In the genomic region with DNA sequence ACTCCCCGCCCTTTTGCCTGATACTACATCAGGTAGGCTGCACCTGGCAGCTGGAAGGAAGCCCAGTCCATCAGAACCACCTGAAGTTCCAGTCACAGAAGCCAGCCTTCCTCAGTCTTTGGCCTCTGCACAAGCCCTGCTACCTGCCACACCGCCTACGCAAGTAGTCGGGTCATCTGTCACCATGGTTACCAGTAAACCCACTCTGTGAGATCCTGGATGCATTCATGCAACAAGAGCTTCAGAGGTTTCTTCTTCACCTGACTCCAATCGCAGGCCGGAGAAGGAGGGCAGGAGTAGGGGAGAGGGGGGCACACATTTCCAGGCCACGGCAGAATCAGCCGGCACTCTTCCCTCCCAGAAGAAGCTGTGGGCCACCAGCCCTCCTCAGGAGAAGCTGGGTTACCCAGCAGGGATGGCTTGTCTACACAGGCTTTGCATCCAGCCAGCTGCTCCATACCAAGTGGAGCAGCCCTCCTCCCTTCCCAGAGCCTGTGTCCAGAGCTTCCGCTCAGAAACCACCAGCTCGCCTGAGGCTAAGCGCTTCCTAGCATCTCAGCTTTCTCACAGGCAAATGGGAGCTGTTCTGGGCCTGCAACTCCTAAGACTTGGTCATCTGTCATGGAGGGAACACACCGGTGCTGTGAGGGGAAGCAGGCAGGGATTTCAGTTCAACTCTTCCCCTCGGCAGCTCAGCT, we compare ENCODE assay signal across 18 mouse cellular contexts. TPM values are rescaled to one million over a fixed set of nuclear protein-coding genes. Genes with fewer than 3 reads are reported as not detected.
DNase-seq lines count a peak whose midpoint lies in the region; ATAC-seq and TF ChIP-seq lines count a peak whose summit lies in the region.
"Had no signal": no experiment of that assay in that cellular context is flagged by ENCODE, and none has a peak within 500 bp of the region (broad histone marks: within the 10 kb centered on the region; RNA-seq: fewer than 3 reads in every experiment).

No protein-coding gene starts in this region.

- WGBS in neural tube, embryonic 13.5 days = 62% methylated on average over 13 of the region's 13 CpGs
- WGBS in neural tube, embryonic 15.5 days = 70% methylated on average over 13 of the region's 13 CpGs
- 65% methylated on average over 13 of the region's 13 CpGs for WGBS in midbrain, postnatal 0 days

- peaks cover 47% of the 10 kb centered on the region for H3K4me1 ChIP-seq in neural tube, embryonic 13.5 days (replicated peaks)
- peaks cover 43% of the 10 kb centered on the region for H3K4me1 ChIP-seq in neural tube, embryonic 15.5 days
- H3K4me1 ChIP-seq in midbrain, postnatal 0 days (ENCODE audit: insufficient read depth, low read length) = peaks cover 16% of the 10 kb centered on the region

- H3K4me3 ChIP-seq in neural tube, embryonic 13.5 days = no peak overlapping the region
- no peak overlapping the region for H3K4me3 ChIP-seq in neural tube, embryonic 15.5 days (replicated peaks)
- H3K4me3 ChIP-seq in midbrain, postnatal 0 days (ENCODE audit: low read depth, low read length) = no peak overlapping the region
- H3K4me3 ChIP-seq: heart, embryonic 10.5 days; lung, embryonic 15.5 days; neural tube, embryonic 12.5 days had no signal

- DNase-seq in frontal cortex, postnatal 10 days (ENCODE audit: low spot score in 2 of 2) = no peak
- peak; percentile 51 to 65 for DNase-seq in cerebellum, postnatal 14 days
- DNase-seq in midbrain, postnatal 0 days (ENCODE audit: low spot score) = peak; percentile 49
- DNase-seq in spleen, adult 18-20 months = no peak
- no peak for DNase-seq in layer of hippocampus, postnatal 25 days (ENCODE audit: extremely low spot score in 1 of 2, low spot score in 1 of 2)
- DNase-seq: adrenal gland, postnatal 10 days; B cell, adult 2 months; forebrain, postnatal 0 days; gastrocnemius, postnatal 14 days; heart, postnatal 36 days; kidney, adult 2 months; liver had no signal

- H3K27me3 ChIP-seq in neural tube, embryonic 13.5 days = peaks cover 35% of the 10 kb centered on the region
- H3K27me3 ChIP-seq in neural tube, embryonic 15.5 days (replicated peaks) = peaks cover 35% of the 10 kb centered on the region
- peaks cover 18% of the 10 kb centered on the region; the same call in 1 of the 2 replicates for H3K27me3 ChIP-seq in midbrain, postnatal 0 days (ENCODE audit: insufficient read depth, low read length)

- H3K36me3 ChIP-seq in neural tube, embryonic 13.5 days = 0 out of 2 replicates have a peak, but pooled peaks cover 4% of the 10 kb centered on the region
- no peaks in the 10 kb centered on the region for H3K36me3 ChIP-seq in neural tube, embryonic 15.5 days
- peaks cover 7% of the 10 kb centered on the region; the same call in 1 of the 2 replicates for H3K36me3 ChIP-seq in midbrain, postnatal 0 days (ENCODE audit: insufficient read depth, low read length)
- H3K36me3 ChIP-seq: lung, embryonic 15.5 days had no signal

- no peak overlapping the region for H3K27ac ChIP-seq in neural tube, embryonic 13.5 days (replicated peaks)
- H3K27ac ChIP-seq in neural tube, embryonic 15.5 days (replicated peaks) = no peak overlapping the region
- H3K27ac ChIP-seq in midbrain, postnatal 0 days (ENCODE audit: low read depth, low read length) = no peak overlapping the region; the same call in 1 of the 2 replicates
- H3K27ac ChIP-seq: heart, embryonic 10.5 days; lung, embryonic 15.5 days; neural tube, embryonic 12.5 days had no signal

- no peaks in the 10 kb centered on the region for H3K9me3 ChIP-seq in neural tube, embryonic 13.5 days
- H3K9me3 ChIP-seq in neural tube, embryonic 15.5 days (replicated peaks) = no peaks in the 10 kb centered on the region
- no peaks in the 10 kb centered on the region for H3K9me3 ChIP-seq in midbrain, postnatal 0 days (ENCODE audit: low read length)
- H3K9me3 ChIP-seq: heart, embryonic 10.5 days; lung, embryonic 15.5 days; neural tube, embryonic 12.5 days had no signal

- H3K9ac ChIP-seq in neural tube, embryonic 13.5 days = peak overlapping the region; percentile 17; the same call in 1 of the 2 replicates
- no peak overlapping the region for H3K9ac ChIP-seq in neural tube, embryonic 15.5 days (replicated peaks)
- H3K9ac ChIP-seq in midbrain, postnatal 0 days (replicated peaks; ENCODE audit: low read length, poor library complexity, severe bottlenecking) = no peak overlapping the region; the same call in 1 of the 2 replicates
- H3K9ac ChIP-seq: lung, embryonic 15.5 days; neural tube, embryonic 12.5 days had no signal

- TF ChIP-seq CTCF in midbrain, postnatal 0 days (IDR thresholded peaks at IDR 0.05) = no peak

- peak; percentile 7; the same call in 1 of the 2 replicates for ATAC-seq in frontal cortex, adult (ENCODE audit: low TSS enrichment)
- no peak for ATAC-seq in neural tube, embryonic 13.5 days (ENCODE audit: low read depth)
- no peak for ATAC-seq in neural tube, embryonic 15.5 days (ENCODE audit: low FRiP score)
- ATAC-seq in midbrain, postnatal 0 days (ENCODE audit: low FRiP score) = no peak
- ATAC-seq: forebrain, postnatal 0 days had no signal

- no peak overlapping the region for H3K4me2 ChIP-seq in neural tube, embryonic 13.5 days
- H3K4me2 ChIP-seq in neural tube, embryonic 15.5 days = no peak overlapping the region
- peak overlapping the region; percentile 13; the same call in 1 of the 2 replicates for H3K4me2 ChIP-seq in midbrain, postnatal 0 days (ENCODE audit: low read depth, low read length, poor library complexity, severe bottlenecking)
- H3K4me2 ChIP-seq: lung, embryonic 15.5 days; neural tube, embryonic 12.5 days had no signal

RNA-seq across cellular contexts. Expression of gene Usp35, which starts 2.8 kb away (rescaled TPM):
- 3.5 and 4.6 TPM in 2 replicates for polyA plus RNA-seq in neural tube, embryonic 13.5 days (2015; fragmentation: Nextera tagmentation; extraction: Ambion mirVana)
- 3.6 and 4.5 TPM in 2 replicates for polyA plus RNA-seq in neural tube, embryonic 15.5 days (2015; fragmentation: Nextera tagmentation; extraction: Ambion mirVana)
- total RNA-seq in midbrain, postnatal 0 days (2014; rRNA removed) = 13.4 and 14.3 TPM in 2 replicates
- 2.7 and 2.9 TPM in 2 replicates for polyA plus RNA-seq in midbrain, postnatal 0 days (2015; fragmentation: Nextera tagmentation; extraction: Ambion mirVana)
- 10 to 100 TPM; 11.5 to 14.0 TPM for total RNA-seq in layer of hippocampus, postnatal 25 days (2021)

RNA-seq across cellular contexts. Expression of gene Kctd21, which starts 3.1 kb away (rescaled TPM):
- polyA plus RNA-seq in neural tube, embryonic 13.5 days (2015; fragmentation: Nextera tagmentation; extraction: Ambion mirVana) = 6.3 and 9.0 TPM in 2 replicates
- polyA plus RNA-seq in neural tube, embryonic 15.5 days (2015; fragmentation: Nextera tagmentation; extraction: Ambion mirVana) = 6.4 and 6.8 TPM in 2 replicates
- total RNA-seq in midbrain, postnatal 0 days (2014; rRNA removed) = 4.0 and 6.1 TPM in 2 replicates
- polyA plus RNA-seq in midbrain, postnatal 0 days (2015; fragmentation: Nextera tagmentation; extraction: Ambion mirVana) = 3.1 TPM in 2 replicates
- 10 to 100 TPM; 10.5 to 14.8 TPM for total RNA-seq in layer of hippocampus, postnatal 25 days (2021)

RNA-seq across cellular contexts. Expression of gene Alg8, which starts 42.4 kb away (rescaled TPM):
- polyA plus RNA-seq in neural tube, embryonic 13.5 days (2015; fragmentation: Nextera tagmentation; extraction: Ambion mirVana) = 16.2 TPM in 2 replicates
- 12.8 and 19.4 TPM in 2 replicates for polyA plus RNA-seq in neural tube, embryonic 15.5 days (2015; fragmentation: Nextera tagmentation; extraction: Ambion mirVana)
- 6.4 and 7.3 TPM in 2 replicates for total RNA-seq in midbrain, postnatal 0 days (2014; rRNA removed)
- 9.0 and 9.1 TPM in 2 replicates for polyA plus RNA-seq in midbrain, postnatal 0 days (2015; fragmentation: Nextera tagmentation; extraction: Ambion mirVana)
- total RNA-seq in layer of hippocampus, postnatal 25 days (2021) = 10 to 100 TPM; 10.7 to 11.1 TPM

Comparison
In these comparisons a context has a peak if more than half of its experiments do, and no peak if none do; other contexts are left out.
1. DNase-seq: peak in cerebellum, postnatal 14 days (2 of 2) and midbrain, postnatal 0 days (single experiment); none in frontal cortex, postnatal 10 days (0 of 2), spleen, adult 18-20 months (0 of 2) and layer of hippocampus, postnatal 25 days (0 of 2).